Mouse (Mus musculus): ENCODE measurements around the gene Mpi. TPM values are rescaled to one million over a fixed set of nuclear protein-coding genes. Genes with fewer than 3 reads are reported as not detected.

Mpi gene
- polyA plus RNA-seq, 1 experiment from 2014 or later: 55.1 TPM

DNA sequence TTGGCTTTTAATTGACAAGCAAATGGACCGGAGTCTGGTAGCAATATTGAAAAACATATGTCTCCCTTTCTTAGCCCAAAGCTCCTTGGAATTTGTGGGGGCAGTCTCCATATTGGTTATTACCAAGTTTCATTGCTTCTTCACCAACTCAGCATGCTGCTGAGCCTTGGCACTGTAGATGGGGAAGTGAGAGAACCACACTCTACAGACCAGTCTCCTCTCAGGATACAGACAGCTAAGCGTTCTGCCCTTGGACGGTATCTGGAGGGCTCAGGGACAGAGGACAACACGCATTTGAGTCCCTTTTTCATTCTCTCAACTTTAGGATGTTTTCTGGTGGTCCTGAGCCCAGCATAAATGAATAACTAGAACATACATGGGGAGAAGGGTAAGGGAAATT is 6.1 kb upstream of the Mpi start:
- Histone ChIP-seq H3K4me3 (ENCODE audit: low read depth, low read length) (no peak overlapping the region), H3K4me2 (ENCODE audit: low read depth, low read length, severe bottlenecking) (no peak overlapping the region), H3K36me3 (ENCODE audit: control insufficient read depth, insufficient read depth, low read length) (no peaks in the 10 kb centered on the region), H3K9ac (ENCODE audit: low read length) (no peak overlapping the region), H3K9me3 (ENCODE audit: control insufficient read depth, low read length) (no peaks in the 10 kb centered on the region), H3K27ac (ENCODE audit: low read depth, low read length) (no peak overlapping the region), H3K4me1 (replicated peaks; ENCODE audit: control insufficient read depth, insufficient read depth, low read length) (peaks cover 7% of the 10 kb centered on the region), H3K27me3 (ENCODE audit: control insufficient read depth, insufficient read depth, low read length) (no peaks in the 10 kb centered on the region)
- 92% methylated on average over 4 of the region's 4 CpGs for WGBS
- no peak for DNase-seq (ENCODE audit: low spot score)
- no peak for ATAC-seq (replicated peaks; ENCODE audit: low FRiP score)

GRCm38 (mm10) chr9:57557215-57557614 is 4.7 kb upstream of the Mpi start:
- ATAC-seq (replicated peaks; ENCODE audit: low FRiP score) (no peak), DNase-seq (ENCODE audit: low spot score) (no peak)
- no peaks in the 10 kb centered on the region for H3K27me3 ChIP-seq (ENCODE audit: control insufficient read depth, insufficient read depth, low read length)
- no peak overlapping the region for H3K4me3 ChIP-seq (ENCODE audit: low read depth, low read length)
- peaks cover 7% of the 10 kb centered on the region for H3K4me1 ChIP-seq (replicated peaks; ENCODE audit: control insufficient read depth, insufficient read depth, low read length)
- no peaks in the 10 kb centered on the region for H3K9me3 ChIP-seq (ENCODE audit: control insufficient read depth, low read length)
- H3K4me2 ChIP-seq (ENCODE audit: low read depth, low read length, severe bottlenecking): no peak overlapping the region
- no peak overlapping the region for H3K9ac ChIP-seq (ENCODE audit: low read length)
- H3K27ac ChIP-seq (ENCODE audit: low read depth, low read length): no peak overlapping the region
- WGBS: 82% methylated on average over 3 of the region's 3 CpGs
- H3K36me3 ChIP-seq (ENCODE audit: control insufficient read depth, insufficient read depth, low read length): no peaks in the 10 kb centered on the region

GRCm38 (mm10) chr9:57554753-57555152 is 2.2 kb upstream of the Mpi start:
- no peak for ATAC-seq (replicated peaks; ENCODE audit: low FRiP score)
- 38% methylated on average over 3 of the region's 3 CpGs for WGBS
- DNase-seq (ENCODE audit: low spot score): no peak
- Histone ChIP-seq H3K4me2 (ENCODE audit: low read depth, low read length, severe bottlenecking) (no peak overlapping the region), H3K27ac (ENCODE audit: low read depth, low read length) (no peak overlapping the region), H3K9me3 (ENCODE audit: control insufficient read depth, low read length) (no peaks in the 10 kb centered on the region), H3K36me3 (ENCODE audit: control insufficient read depth, insufficient read depth, low read length) (no peaks in the 10 kb centered on the region), H3K9ac (ENCODE audit: low read length) (no peak overlapping the region), H3K27me3 (ENCODE audit: control insufficient read depth, insufficient read depth, low read length) (no peaks in the 10 kb centered on the region), H3K4me3 (ENCODE audit: low read depth, low read length) (no peak overlapping the region), H3K4me1 (replicated peaks; ENCODE audit: control insufficient read depth, insufficient read depth, low read length) (peaks cover 6% of the 10 kb centered on the region; the same call in 1 of the 2 replicates)

- Histone ChIP-seq H3K9ac (ENCODE audit: low read length) (no peak overlapping the region), H3K27ac (ENCODE audit: low read depth, low read length) (no peak overlapping the region), H3K4me1 (replicated peaks; ENCODE audit: control insufficient read depth, insufficient read depth, low read length) (peaks cover 6% of the 10 kb centered on the region; the same call in 1 of the 2 replicates), H3K9me3 (ENCODE audit: control insufficient read depth, low read length) (no peaks in the 10 kb centered on the region), H3K4me3 (ENCODE audit: low read depth, low read length) (no peak overlapping the region), H3K27me3 (ENCODE audit: control insufficient read depth, insufficient read depth, low read length) (no peaks in the 10 kb centered on the region), H3K36me3 (ENCODE audit: control insufficient read depth, insufficient read depth, low read length) (no peaks in the 10 kb centered on the region; the same call in 1 of the 2 replicates), H3K4me2 (ENCODE audit: low read depth, low read length, severe bottlenecking) (no peak overlapping the region)
- no peak for ATAC-seq (replicated peaks; ENCODE audit: low FRiP score)
- 71% methylated on average over 11 of the region's 11 CpGs for WGBS
- no peak for DNase-seq (ENCODE audit: low spot score)
Measured at GRCm38 (mm10) chr9:57553119-57553518, 556 bp upstream of the Mpi start.

DNA sequence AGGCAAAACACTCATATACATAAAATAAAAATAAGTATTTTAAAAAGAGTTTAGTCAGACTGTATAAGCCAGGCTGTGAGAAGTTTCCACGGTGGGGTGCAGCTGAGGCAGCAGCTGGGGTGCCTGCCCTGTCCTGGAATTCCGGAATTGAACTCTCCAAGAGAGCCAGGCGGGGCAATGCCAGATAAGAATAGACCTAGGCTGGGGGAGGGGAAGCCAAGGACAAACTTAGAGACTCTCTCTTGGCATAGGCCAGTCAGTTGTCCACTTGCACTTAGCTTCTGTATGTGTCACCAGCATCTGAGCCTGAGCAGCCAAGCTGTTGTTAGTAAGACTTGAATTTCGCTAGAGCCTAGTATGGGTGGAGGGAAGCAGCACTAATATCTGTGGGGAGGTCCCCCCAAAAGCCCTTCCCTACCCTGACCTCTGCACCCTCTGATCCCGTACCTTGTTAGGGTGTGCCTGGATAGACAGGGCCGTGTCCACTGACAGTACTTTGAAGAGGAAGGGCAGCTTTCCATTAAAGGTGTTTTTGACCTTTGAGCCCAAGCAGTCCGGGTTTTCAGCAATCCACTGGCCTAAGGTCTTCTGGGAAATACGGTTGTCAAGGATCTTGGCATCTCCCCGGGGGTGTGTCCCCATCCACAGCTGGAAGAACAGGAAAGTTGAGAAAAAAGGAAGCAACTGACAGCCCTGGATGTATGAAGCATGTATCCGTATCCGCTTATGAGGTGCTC is 2.3 kb downstream of the Mpi start:
- no peak overlapping the region for H3K4me2 ChIP-seq (ENCODE audit: low read depth, low read length, severe bottlenecking)
- H3K9ac ChIP-seq (ENCODE audit: low read length): no peak overlapping the region
- 86% methylated on average over 11 of the region's 11 CpGs for WGBS
- H3K27me3 ChIP-seq (ENCODE audit: control insufficient read depth, insufficient read depth, low read length): no peaks in the 10 kb centered on the region
- H3K27ac ChIP-seq (ENCODE audit: low read depth, low read length): no peak overlapping the region
- DNase-seq (ENCODE audit: low spot score) (no peak), ATAC-seq (replicated peaks; ENCODE audit: low FRiP score) (no peak)
- H3K4me3 ChIP-seq (ENCODE audit: low read depth, low read length): no peak overlapping the region
- peaks cover 6% of the 10 kb centered on the region; the same call in 1 of the 2 replicates for H3K4me1 ChIP-seq (replicated peaks; ENCODE audit: control insufficient read depth, insufficient read depth, low read length)
- no peaks in the 10 kb centered on the region for H3K9me3 ChIP-seq (ENCODE audit: control insufficient read depth, low read length)
- peaks cover 1% of the 10 kb centered on the region; the same call in 1 of the 2 replicates for H3K36me3 ChIP-seq (ENCODE audit: control insufficient read depth, insufficient read depth, low read length)

- H3K9me3 ChIP-seq (ENCODE audit: control insufficient read depth, low read length): no peaks in the 10 kb centered on the region
- no peak overlapping the region for H3K4me3 ChIP-seq (ENCODE audit: low read depth, low read length)
- H3K4me2 ChIP-seq (ENCODE audit: low read depth, low read length, severe bottlenecking): no peak overlapping the region
- DNase-seq (ENCODE audit: low spot score) (no peak), ATAC-seq (replicated peaks; ENCODE audit: low FRiP score) (no peak)
- peaks cover 6% of the 10 kb centered on the region; the same call in 1 of the 2 replicates for H3K4me1 ChIP-seq (replicated peaks; ENCODE audit: control insufficient read depth, insufficient read depth, low read length)
- H3K36me3 ChIP-seq (ENCODE audit: control insufficient read depth, insufficient read depth, low read length): peaks cover 6% of the 10 kb centered on the region; the same call in 1 of the 2 replicates
- WGBS: 97% methylated on average over 4 of the region's 4 CpGs
- no peak overlapping the region for H3K9ac ChIP-seq (ENCODE audit: low read length)
- H3K27me3 ChIP-seq (ENCODE audit: control insufficient read depth, insufficient read depth, low read length): no peaks in the 10 kb centered on the region
- no peak overlapping the region for H3K27ac ChIP-seq (ENCODE audit: low read depth, low read length)
Measured at GRCm38 (mm10) chr9:57549186-57549585, 3.4 kb downstream of the Mpi start.

GRCm38 (mm10) chr9:57547869-57548268 is 4.7 kb downstream of the Mpi start:
- 93% methylated on average over 11 of the region's 11 CpGs for WGBS
- no peak overlapping the region for H3K4me2 ChIP-seq (ENCODE audit: low read depth, low read length, severe bottlenecking)
- no peak for ATAC-seq (replicated peaks; ENCODE audit: low FRiP score)

GRCm38 (mm10) chr9:57547287-57547686 is 5.3 kb downstream of the Mpi start:
- no peak for ATAC-seq (replicated peaks; ENCODE audit: low FRiP score)
- DNase-seq (ENCODE audit: low spot score): no peak
- Histone ChIP-seq H3K4me2 (ENCODE audit: low read depth, low read length, severe bottlenecking) (no peak overlapping the region), H3K4me1 (replicated peaks; ENCODE audit: control insufficient read depth, insufficient read depth, low read length) (peaks cover 6% of the 10 kb centered on the region; the same call in 1 of the 2 replicates), H3K36me3 (ENCODE audit: control insufficient read depth, insufficient read depth, low read length) (peaks cover 13% of the 10 kb centered on the region; the same call in 1 of the 2 replicates), H3K9ac (ENCODE audit: low read length) (no peak overlapping the region), H3K9me3 (ENCODE audit: control insufficient read depth, low read length) (no peaks in the 10 kb centered on the region), H3K4me3 (ENCODE audit: low read depth, low read length) (no peak overlapping the region), H3K27ac (ENCODE audit: low read depth, low read length) (no peak overlapping the region), H3K27me3 (ENCODE audit: control insufficient read depth, insufficient read depth, low read length) (no peaks in the 10 kb centered on the region)
- 88% methylated on average over 5 of the region's 5 CpGs for WGBS

More at GRCm38 (mm10) chr9:57547869-57548268, 4.7 kb downstream of the Mpi start:
- Histone ChIP-seq H3K27me3 (ENCODE audit: control insufficient read depth, insufficient read depth, low read length) (no peaks in the 10 kb centered on the region), H3K36me3 (ENCODE audit: control insufficient read depth, insufficient read depth, low read length) (peaks cover 13% of the 10 kb centered on the region; the same call in 1 of the 2 replicates), H3K27ac (ENCODE audit: low read depth, low read length) (no peak overlapping the region), H3K4me3 (ENCODE audit: low read depth, low read length) (no peak overlapping the region), H3K4me1 (replicated peaks; ENCODE audit: control insufficient read depth, insufficient read depth, low read length) (peaks cover 6% of the 10 kb centered on the region; the same call in 1 of the 2 replicates), H3K9me3 (ENCODE audit: control insufficient read depth, low read length) (no peaks in the 10 kb centered on the region), H3K9ac (ENCODE audit: low read length) (no peak overlapping the region)
- no peak for DNase-seq (ENCODE audit: low spot score)

GRCm38 (mm10) chr9:57543951-57544350 is 8.6 kb downstream of the Mpi start:
- Histone ChIP-seq H3K4me1 (replicated peaks; ENCODE audit: control insufficient read depth, insufficient read depth, low read length) (peaks cover under 1% of the 10 kb centered on the region; the same call in 1 of the 2 replicates), H3K9me3 (ENCODE audit: control insufficient read depth, low read length) (no peaks in the 10 kb centered on the region), H3K4me2 (ENCODE audit: low read depth, low read length, severe bottlenecking) (no peak overlapping the region), H3K4me3 (ENCODE audit: low read depth, low read length) (no peak overlapping the region), H3K36me3 (ENCODE audit: control insufficient read depth, insufficient read depth, low read length) (peaks cover 13% of the 10 kb centered on the region; the same call in 1 of the 2 replicates), H3K27me3 (ENCODE audit: control insufficient read depth, insufficient read depth, low read length) (no peaks in the 10 kb centered on the region), H3K9ac (ENCODE audit: low read length) (no peak overlapping the region), H3K27ac (ENCODE audit: low read depth, low read length) (no peak overlapping the region)
- DNase-seq (ENCODE audit: low spot score) (no peak), ATAC-seq (replicated peaks; ENCODE audit: low FRiP score) (no peak)
- WGBS: 79% methylated on average over 3 of the region's 3 CpGs
